Mouse (Mus musculus): ENCODE measurements around the gene Ddx21. TPM values are rescaled to one million over a fixed set of nuclear protein-coding genes. Genes with fewer than 3 reads are reported as not detected.
A peak's percentile ranks its signal among the peaks of the same experiment; 100 is the strongest.

Ddx21 gene
- polyA plus RNA-seq, 1 experiment from 2014 or later = 27.0 TPM

DNA sequence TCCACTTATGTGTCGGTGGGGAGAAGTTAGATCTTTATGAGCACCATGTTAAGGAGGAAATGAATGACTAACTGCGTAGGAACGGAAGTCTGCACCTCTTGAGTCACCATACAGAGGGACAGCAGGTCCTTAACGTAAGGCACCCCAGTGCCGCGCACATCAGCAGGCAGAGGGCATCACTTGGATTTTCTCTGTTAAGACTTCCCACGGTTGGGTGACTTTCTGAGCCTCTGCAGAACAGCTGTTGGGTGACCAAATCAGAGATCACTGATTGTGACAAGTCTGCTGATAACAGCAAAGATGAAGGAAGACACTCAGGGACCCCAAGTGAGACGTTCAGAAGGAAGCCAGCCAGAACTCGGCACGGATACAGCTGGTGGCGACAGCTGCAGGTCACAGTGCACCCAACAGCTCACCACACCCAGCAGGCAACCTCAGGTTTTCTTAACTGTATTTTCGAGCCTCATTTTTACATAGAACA is 48.4 kb downstream of the Ddx21 start:
- no peaks in the 10 kb centered on the region for H3K27me3 ChIP-seq (ENCODE audit: control insufficient read depth, insufficient read depth, low read length)
- peaks cover 2% of the 10 kb centered on the region; the same call in 1 of the 2 replicates for H3K36me3 ChIP-seq (ENCODE audit: control insufficient read depth, insufficient read depth, low read length)
- H3K27ac ChIP-seq (ENCODE audit: low read length) = no peak overlapping the region
- WGBS = 78% methylated on average over 12 of the region's 12 CpGs
- no peak overlapping the region for H3K9ac ChIP-seq (replicated peaks; ENCODE audit: low read depth, low read length)
- no peak overlapping the region for H3K4me3 ChIP-seq (ENCODE audit: low read depth, low read length)
- no peaks in the 10 kb centered on the region for H3K4me1 ChIP-seq (ENCODE audit: control insufficient read depth, insufficient read depth, low read length)
- no peak overlapping the region for H3K4me2 ChIP-seq (replicated peaks; ENCODE audit: low read depth, low read length)
- no peak for ATAC-seq (ENCODE audit: insufficient number of reproducible peaks, insufficient read depth, low FRiP score, low read depth)
- no peaks in the 10 kb centered on the region for H3K9me3 ChIP-seq (ENCODE audit: control insufficient read depth, low read depth, low read length)

- H3K27ac ChIP-seq (ENCODE audit: low read length) = no peak overlapping the region
- WGBS = 65% methylated on average over 7 of the region's 7 CpGs
- no peak for ATAC-seq (ENCODE audit: insufficient number of reproducible peaks, insufficient read depth, low FRiP score, low read depth)
Measured at GRCm38 (mm10) chr10:62550787-62551300, 51.2 kb downstream of the Ddx21 start.

GRCm38 (mm10) chr10:62549523-62550166 is 52.4 kb downstream of the Ddx21 start:
- no peak overlapping the region for H3K4me3 ChIP-seq (ENCODE audit: low read depth, low read length)
- H3K9me3 ChIP-seq (ENCODE audit: control insufficient read depth, low read depth, low read length) = no peaks in the 10 kb centered on the region
- ATAC-seq (ENCODE audit: insufficient number of reproducible peaks, insufficient read depth, low FRiP score, low read depth) = peak; percentile 37; the same call in 1 of the 2 replicates
- no peak overlapping the region for H3K9ac ChIP-seq (replicated peaks; ENCODE audit: low read depth, low read length)
- no peaks in the 10 kb centered on the region for H3K36me3 ChIP-seq (ENCODE audit: control insufficient read depth, insufficient read depth, low read length)
- WGBS = 26% methylated on average over 16 of the region's 16 CpGs
- no peaks in the 10 kb centered on the region for H3K27me3 ChIP-seq (ENCODE audit: control insufficient read depth, insufficient read depth, low read length)
- H3K4me1 ChIP-seq (ENCODE audit: control insufficient read depth, insufficient read depth, low read length) = no peaks in the 10 kb centered on the region
- H3K4me2 ChIP-seq (replicated peaks; ENCODE audit: low read depth, low read length) = no peak overlapping the region
- H3K27ac ChIP-seq (ENCODE audit: low read length) = no peak overlapping the region

More at GRCm38 (mm10) chr10:62550787-62551300, 51.2 kb downstream of the Ddx21 start:
- no peak overlapping the region for H3K4me3 ChIP-seq (ENCODE audit: low read depth, low read length)
- no peaks in the 10 kb centered on the region for H3K4me1 ChIP-seq (ENCODE audit: control insufficient read depth, insufficient read depth, low read length)
- no peak overlapping the region for H3K9ac ChIP-seq (replicated peaks; ENCODE audit: low read depth, low read length)
- no peaks in the 10 kb centered on the region for H3K9me3 ChIP-seq (ENCODE audit: control insufficient read depth, low read depth, low read length)
- no peak overlapping the region for H3K4me2 ChIP-seq (replicated peaks; ENCODE audit: low read depth, low read length)
- H3K27me3 ChIP-seq (ENCODE audit: control insufficient read depth, insufficient read depth, low read length) = no peaks in the 10 kb centered on the region
- no peaks in the 10 kb centered on the region for H3K36me3 ChIP-seq (ENCODE audit: control insufficient read depth, insufficient read depth, low read length)

DNA sequence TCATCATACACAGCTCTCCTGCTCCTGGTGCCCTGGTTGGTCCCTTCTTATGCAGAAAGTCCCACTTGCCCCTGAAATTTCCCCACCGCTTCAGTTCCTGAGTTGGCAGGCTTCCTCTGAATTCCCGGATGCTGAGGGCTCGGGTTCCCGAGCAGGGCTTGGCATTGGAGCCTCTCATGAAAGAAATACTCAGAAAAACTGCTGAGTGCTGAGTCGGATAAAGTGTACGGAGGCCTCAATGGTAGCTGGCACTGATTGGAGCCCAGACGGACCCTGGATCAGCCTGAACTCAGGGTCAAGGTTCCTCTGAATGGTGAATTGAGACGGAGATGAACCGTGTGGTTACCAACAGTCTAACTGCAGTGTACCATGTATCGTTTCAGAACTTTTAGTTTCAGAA is 55.6 kb downstream of the Ddx21 start:
- H3K4me1 ChIP-seq (ENCODE audit: control insufficient read depth, insufficient read depth, low read length) = no peaks in the 10 kb centered on the region
- no peaks in the 10 kb centered on the region for H3K27me3 ChIP-seq (ENCODE audit: control insufficient read depth, insufficient read depth, low read length)
- H3K9me3 ChIP-seq (ENCODE audit: control insufficient read depth, low read depth, low read length) = no peaks in the 10 kb centered on the region
- 76% methylated on average over 10 of the region's 10 CpGs for WGBS
- H3K27ac ChIP-seq (ENCODE audit: low read length) = no peak overlapping the region
- no peaks in the 10 kb centered on the region for H3K36me3 ChIP-seq (ENCODE audit: control insufficient read depth, insufficient read depth, low read length)
- ATAC-seq (ENCODE audit: insufficient number of reproducible peaks, insufficient read depth, low FRiP score, low read depth) = no peak
- H3K9ac ChIP-seq (replicated peaks; ENCODE audit: low read depth, low read length) = no peak overlapping the region
- H3K4me2 ChIP-seq (replicated peaks; ENCODE audit: low read depth, low read length) = no peak overlapping the region
- no peak overlapping the region for H3K4me3 ChIP-seq (ENCODE audit: low read depth, low read length)

GRCm38 (mm10) chr10:62545759-62546158 is 56.3 kb downstream of the Ddx21 start:
- no peak overlapping the region for H3K4me3 ChIP-seq (ENCODE audit: low read depth, low read length)
- no peak overlapping the region for H3K27ac ChIP-seq (ENCODE audit: low read length)
- ATAC-seq (ENCODE audit: insufficient number of reproducible peaks, insufficient read depth, low FRiP score, low read depth) = no peak
- no peaks in the 10 kb centered on the region for H3K36me3 ChIP-seq (ENCODE audit: control insufficient read depth, insufficient read depth, low read length)
- H3K9ac ChIP-seq (replicated peaks; ENCODE audit: low read depth, low read length) = no peak overlapping the region
- H3K27me3 ChIP-seq (ENCODE audit: control insufficient read depth, insufficient read depth, low read length) = no peaks in the 10 kb centered on the region
- no peak overlapping the region for H3K4me2 ChIP-seq (replicated peaks; ENCODE audit: low read depth, low read length)
- no peaks in the 10 kb centered on the region for H3K4me1 ChIP-seq (ENCODE audit: control insufficient read depth, insufficient read depth, low read length)
- no peaks in the 10 kb centered on the region for H3K9me3 ChIP-seq (ENCODE audit: control insufficient read depth, low read depth, low read length)

DNA sequence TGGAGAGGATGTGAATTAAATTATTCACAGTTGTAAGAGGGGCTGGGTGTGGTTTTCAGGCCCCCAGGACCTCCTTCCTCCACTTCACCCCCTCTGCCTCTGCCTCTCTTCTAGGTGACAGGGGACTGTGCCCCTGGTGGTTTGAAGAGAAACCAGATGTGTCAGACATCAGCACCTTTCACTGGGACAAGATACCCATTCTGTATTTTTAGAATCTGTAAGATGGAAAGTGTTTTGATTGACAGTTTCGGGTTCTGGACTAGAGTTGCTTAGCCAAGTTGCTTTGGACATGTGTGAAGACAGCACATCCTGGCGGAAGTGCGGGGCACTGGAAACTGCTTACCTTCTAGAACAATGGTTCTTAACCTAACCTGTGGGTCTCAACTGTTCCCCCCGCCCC is 57.8 kb downstream of the Ddx21 start:
- Histone ChIP-seq H3K4me3 (ENCODE audit: low read depth, low read length) (no peak overlapping the region), H3K4me1 (ENCODE audit: control insufficient read depth, insufficient read depth, low read length) (no peaks in the 10 kb centered on the region), H3K27me3 (ENCODE audit: control insufficient read depth, insufficient read depth, low read length) (no peaks in the 10 kb centered on the region), H3K27ac (ENCODE audit: low read length) (no peak overlapping the region), H3K36me3 (ENCODE audit: control insufficient read depth, insufficient read depth, low read length) (no peaks in the 10 kb centered on the region), H3K9ac (replicated peaks; ENCODE audit: low read depth, low read length) (no peak overlapping the region), H3K9me3 (ENCODE audit: control insufficient read depth, low read depth, low read length) (no peaks in the 10 kb centered on the region), H3K4me2 (replicated peaks; ENCODE audit: low read depth, low read length) (no peak overlapping the region)
- WGBS = 83% methylated on average over 4 of the region's 4 CpGs
- ATAC-seq (ENCODE audit: insufficient number of reproducible peaks, insufficient read depth, low FRiP score, low read depth) = no peak

DNA sequence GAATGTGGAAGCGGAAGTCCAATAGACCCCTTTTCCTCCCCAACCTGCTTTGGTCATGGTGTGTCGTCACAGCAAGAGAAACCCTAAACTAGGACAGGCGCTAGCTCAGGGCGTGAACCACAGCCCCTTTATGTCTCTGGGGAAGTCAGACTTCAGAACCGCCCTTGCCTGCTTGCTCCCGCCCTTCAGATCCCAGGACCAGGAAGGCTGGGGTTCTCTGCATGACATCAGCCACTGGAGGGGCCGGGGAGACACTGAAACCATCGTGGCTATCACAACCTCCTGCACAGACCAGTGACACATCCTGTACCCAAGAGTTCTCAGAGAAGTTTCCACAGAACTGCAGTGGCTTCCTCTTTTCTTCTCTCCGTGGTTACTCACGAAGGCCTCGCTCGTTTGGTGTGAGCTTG is 58.7 kb downstream of the Ddx21 start:
- Histone ChIP-seq H3K27ac (ENCODE audit: low read length) (no peak overlapping the region), H3K36me3 (ENCODE audit: control insufficient read depth, insufficient read depth, low read length) (no peaks in the 10 kb centered on the region), H3K4me2 (replicated peaks; ENCODE audit: low read depth, low read length) (no peak overlapping the region), H3K27me3 (ENCODE audit: control insufficient read depth, insufficient read depth, low read length) (no peaks in the 10 kb centered on the region), H3K9ac (replicated peaks; ENCODE audit: low read depth, low read length) (no peak overlapping the region), H3K9me3 (ENCODE audit: control insufficient read depth, low read depth, low read length) (no peaks in the 10 kb centered on the region), H3K4me1 (ENCODE audit: control insufficient read depth, insufficient read depth, low read length) (no peaks in the 10 kb centered on the region), H3K4me3 (ENCODE audit: low read depth, low read length) (no peak overlapping the region)
- ATAC-seq (ENCODE audit: insufficient number of reproducible peaks, insufficient read depth, low FRiP score, low read depth) = no peak
- WGBS = 69% methylated on average over 12 of the region's 12 CpGs

- no peak overlapping the region for H3K4me2 ChIP-seq (replicated peaks; ENCODE audit: low read depth, low read length)
- no peaks in the 10 kb centered on the region for H3K9me3 ChIP-seq (ENCODE audit: control insufficient read depth, low read depth, low read length)
- no peak for ATAC-seq (ENCODE audit: insufficient number of reproducible peaks, insufficient read depth, low FRiP score, low read depth)
- no peaks in the 10 kb centered on the region for H3K4me1 ChIP-seq (ENCODE audit: control insufficient read depth, insufficient read depth, low read length)
- WGBS = 96% methylated on average over 8 of the region's 8 CpGs
- H3K4me3 ChIP-seq (ENCODE audit: low read depth, low read length) = no peak overlapping the region
- no peaks in the 10 kb centered on the region for H3K27me3 ChIP-seq (ENCODE audit: control insufficient read depth, insufficient read depth, low read length)
- H3K36me3 ChIP-seq (ENCODE audit: control insufficient read depth, insufficient read depth, low read length) = no peaks in the 10 kb centered on the region
- H3K9ac ChIP-seq (replicated peaks; ENCODE audit: low read depth, low read length) = no peak overlapping the region
- no peak overlapping the region for H3K27ac ChIP-seq (ENCODE audit: low read length)
Measured at GRCm38 (mm10) chr10:62542928-62543327, 59.2 kb downstream of the Ddx21 start.

- no peak for ATAC-seq (ENCODE audit: insufficient number of reproducible peaks, insufficient read depth, low FRiP score, low read depth)
- H3K4me3 ChIP-seq (ENCODE audit: low read depth, low read length) = no peak overlapping the region
- no peaks in the 10 kb centered on the region for H3K9me3 ChIP-seq (ENCODE audit: control insufficient read depth, low read depth, low read length)
- no peak overlapping the region for H3K4me2 ChIP-seq (replicated peaks; ENCODE audit: low read depth, low read length)
- H3K27ac ChIP-seq (ENCODE audit: low read length) = no peak overlapping the region
- no peaks in the 10 kb centered on the region for H3K4me1 ChIP-seq (ENCODE audit: control insufficient read depth, insufficient read depth, low read length)
- no peaks in the 10 kb centered on the region for H3K36me3 ChIP-seq (ENCODE audit: control insufficient read depth, insufficient read depth, low read length)
- WGBS = 93% methylated on average over 12 of the region's 12 CpGs
- H3K27me3 ChIP-seq (ENCODE audit: control insufficient read depth, insufficient read depth, low read length) = no peaks in the 10 kb centered on the region
- H3K9ac ChIP-seq (replicated peaks; ENCODE audit: low read depth, low read length) = no peak overlapping the region
Measured at GRCm38 (mm10) chr10:62542507-62542906, 59.6 kb downstream of the Ddx21 start.

Data from stomach, embryonic 14.5 days (tissue).